Mouse (Mus musculus): Measurements from ENCODE around the gene Krt80. TPM values are rescaled to one million over a fixed set of nuclear protein-coding genes. Genes with fewer than 3 reads are reported as not detected.

Gene Krt80
- 0.08 and 0.11 TPM in 2 replicates for polyA plus RNA-seq (2015; fragmentation: Nextera tagmentation; extraction: Ambion mirVana)

DNA sequence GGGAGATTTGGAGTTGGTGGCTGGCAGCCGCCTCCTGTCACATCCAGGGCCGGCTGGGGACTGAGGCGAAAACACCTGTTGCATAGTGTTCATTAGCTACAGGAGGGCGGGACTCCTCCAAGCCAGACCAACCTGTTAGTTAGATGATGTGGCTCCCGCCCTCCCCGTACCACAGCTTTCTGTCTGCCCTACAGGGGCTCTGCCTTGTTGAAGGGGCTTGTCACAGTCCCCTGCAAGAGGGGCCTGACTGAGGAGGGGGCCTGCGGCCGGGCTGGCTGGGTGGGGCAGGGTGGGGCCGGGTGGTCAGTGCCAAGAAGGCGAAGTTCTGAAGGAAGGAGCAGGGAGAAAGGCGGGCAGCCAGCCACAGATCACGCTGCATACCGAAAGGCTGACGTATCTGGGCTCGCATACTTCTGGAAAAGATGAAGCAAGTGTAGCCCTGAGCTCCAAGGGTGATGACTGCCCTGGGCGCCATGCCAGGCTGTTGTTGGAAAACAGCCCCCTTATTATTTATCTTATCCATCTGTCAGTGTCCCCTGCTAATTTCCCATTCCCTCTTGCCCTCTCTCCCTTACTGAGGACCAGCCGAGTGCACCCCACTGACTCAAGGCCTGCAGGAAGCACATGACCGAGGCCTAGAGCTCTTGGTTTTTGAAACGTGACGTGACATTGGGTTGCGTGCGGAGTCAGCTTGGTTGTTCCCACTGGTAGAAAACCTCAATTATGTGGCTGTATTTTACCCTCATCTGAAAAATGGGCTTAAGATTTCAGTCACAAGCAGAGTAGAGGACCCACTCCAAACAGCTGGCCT lies at the start of gene Krt80:
Gene Krt80 (minus strand): TSS at position 62 of the 811 bp plus-strand sequence.
- H3K27me3 ChIP-seq: 0 out of 2 replicates have a peak, but pooled peaks cover 5% of the 10 kb centered on the region
- no peak within 1 kb of the TSS for H3K9ac ChIP-seq
- peaks cover 13% of the 10 kb centered on the region; the same call in 1 of the 2 replicates for H3K4me1 ChIP-seq (replicated peaks)
- no peaks in the 10 kb centered on the region for H3K36me3 ChIP-seq
- no peak within 1 kb of the TSS for H3K4me2 ChIP-seq
- H3K4me3 ChIP-seq: no peak within 1 kb of the TSS
- no peak; the same call in none of the 2 replicates for ATAC-seq (ENCODE audit: low read depth)
- H3K9me3 ChIP-seq: no peaks in the 10 kb centered on the region
- no peak within 1 kb of the TSS for H3K27ac ChIP-seq (replicated peaks)
- WGBS: 56% methylated on average over 22 of the region's 22 CpGs

DNA sequence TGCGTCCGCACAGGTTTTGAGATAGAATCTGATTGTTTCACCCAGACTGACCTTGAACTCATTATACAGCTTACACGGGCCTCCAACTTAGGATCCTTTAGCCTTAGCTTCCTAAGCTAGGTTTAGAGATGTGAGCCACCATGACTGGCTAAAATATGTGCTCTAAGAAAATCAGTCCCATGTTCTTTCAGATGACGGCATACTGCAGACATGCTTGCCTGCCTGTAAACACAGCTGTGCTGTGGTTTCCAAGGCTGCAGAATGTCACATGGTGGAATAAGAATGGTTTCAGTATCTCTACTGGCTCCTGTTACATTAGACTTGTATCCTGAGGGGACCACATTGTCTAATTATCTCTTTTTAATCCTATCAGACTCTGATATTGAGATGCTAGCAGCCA lies 49.0 kb upstream of the Krt80 start:
- Histone ChIP-seq H3K4me2 (no peak overlapping the region), H3K9me3 (no peaks in the 10 kb centered on the region), H3K4me3 (no peak overlapping the region), H3K36me3 (no peaks in the 10 kb centered on the region), H3K4me1 (replicated peaks) (no peaks in the 10 kb centered on the region), H3K9ac (no peak overlapping the region), H3K27ac (replicated peaks) (no peak overlapping the region), H3K27me3 (peaks cover 4% of the 10 kb centered on the region)
- 83% methylated on average over 4 of the region's 4 CpGs for WGBS
- ATAC-seq (ENCODE audit: low read depth): no peak

DNA sequence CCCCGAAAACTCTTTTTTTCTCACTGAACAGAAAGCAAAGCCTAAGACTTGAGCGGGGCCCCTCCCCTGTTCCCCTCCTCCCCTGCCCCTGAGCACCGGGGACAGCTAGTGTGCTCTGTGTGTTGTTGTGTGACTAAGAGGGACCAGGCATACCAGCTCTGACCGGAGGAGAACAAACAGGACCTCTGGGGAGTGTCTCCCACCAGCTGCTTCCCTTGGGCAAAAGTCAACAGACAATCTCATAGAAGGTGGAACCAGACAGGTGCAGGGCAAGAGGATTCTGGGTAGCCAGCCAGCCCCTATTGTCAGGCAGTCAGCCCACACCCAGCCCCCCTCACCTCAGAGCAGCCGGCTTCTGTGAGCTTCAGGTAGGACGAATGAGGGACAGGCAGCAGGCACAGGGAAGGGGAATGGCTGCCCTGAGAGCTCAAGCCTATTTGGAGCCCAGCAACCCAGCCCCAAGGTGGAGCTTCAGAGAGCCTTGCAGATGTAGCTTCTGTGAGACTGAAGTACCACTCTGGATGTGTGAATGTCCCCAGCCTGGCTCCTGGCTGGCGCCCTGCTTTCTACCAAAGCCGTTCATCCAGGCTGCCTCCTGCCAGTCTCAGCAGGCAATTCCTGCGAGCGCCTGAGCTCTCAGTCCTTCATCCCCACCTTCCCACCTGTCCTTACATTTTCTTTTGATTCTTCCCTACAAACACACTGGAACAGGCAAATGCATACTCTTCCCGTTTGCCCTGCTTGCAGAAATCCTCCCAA lies 45.0 kb upstream of the Krt80 start:
- H3K4me2 ChIP-seq: no peak overlapping the region
- no peaks in the 10 kb centered on the region for H3K9me3 ChIP-seq
- WGBS: 48% methylated on average over 11 of the region's 11 CpGs
- no peaks in the 10 kb centered on the region for H3K4me1 ChIP-seq (replicated peaks)
- H3K4me3 ChIP-seq: no peak overlapping the region
- H3K27me3 ChIP-seq: peaks cover 35% of the 10 kb centered on the region
- H3K36me3 ChIP-seq: no peaks in the 10 kb centered on the region
- no peak for ATAC-seq (ENCODE audit: low read depth)
- H3K9ac ChIP-seq: no peak overlapping the region
- H3K27ac ChIP-seq (replicated peaks): no peak overlapping the region

DNA sequence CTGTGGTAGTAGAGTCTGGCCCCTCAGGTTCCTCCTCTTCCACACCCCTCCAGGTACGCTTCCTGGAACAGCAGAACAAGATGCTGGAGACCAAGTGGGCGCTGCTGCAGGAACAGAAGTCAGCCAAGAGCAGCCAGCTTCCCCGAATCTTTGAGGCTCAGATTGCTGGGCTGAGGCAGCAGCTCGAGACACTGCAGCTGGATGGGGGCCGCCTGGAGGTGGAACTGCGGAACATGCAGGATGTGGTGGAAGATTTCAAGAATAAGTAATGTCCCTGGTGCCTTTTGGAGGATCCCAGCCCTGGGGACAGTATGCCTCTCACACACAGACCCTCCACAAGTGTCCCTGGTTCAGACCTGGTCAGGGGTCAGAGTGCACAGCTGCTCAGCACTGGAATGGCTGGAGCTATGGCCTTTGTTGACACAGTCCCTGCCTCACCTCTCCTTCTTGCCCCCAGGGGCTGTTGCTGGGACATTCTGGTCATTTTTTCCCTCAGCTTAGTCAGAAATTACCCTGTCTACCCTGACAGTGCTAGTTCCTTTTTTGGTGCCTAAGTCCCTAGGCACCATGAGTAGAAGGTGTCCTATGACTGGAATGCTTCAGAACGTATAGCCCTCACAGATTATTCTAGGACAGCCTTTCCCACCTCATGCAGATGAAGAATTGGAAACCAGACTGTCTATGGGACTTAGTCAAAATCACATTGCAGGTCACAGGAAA lies 44.1 kb upstream of the Krt80 start:
- no peak overlapping the region for H3K9ac ChIP-seq
- H3K4me3 ChIP-seq: no peak overlapping the region
- H3K27ac ChIP-seq (replicated peaks): no peak overlapping the region
- WGBS: 58% methylated on average over 7 of the region's 7 CpGs
- no peak for ATAC-seq (ENCODE audit: low read depth)
- H3K27me3 ChIP-seq: peaks cover 35% of the 10 kb centered on the region
- no peaks in the 10 kb centered on the region for H3K4me1 ChIP-seq (replicated peaks)
- H3K4me2 ChIP-seq: no peak overlapping the region
- H3K9me3 ChIP-seq: no peaks in the 10 kb centered on the region
- H3K36me3 ChIP-seq: no peaks in the 10 kb centered on the region

DNA sequence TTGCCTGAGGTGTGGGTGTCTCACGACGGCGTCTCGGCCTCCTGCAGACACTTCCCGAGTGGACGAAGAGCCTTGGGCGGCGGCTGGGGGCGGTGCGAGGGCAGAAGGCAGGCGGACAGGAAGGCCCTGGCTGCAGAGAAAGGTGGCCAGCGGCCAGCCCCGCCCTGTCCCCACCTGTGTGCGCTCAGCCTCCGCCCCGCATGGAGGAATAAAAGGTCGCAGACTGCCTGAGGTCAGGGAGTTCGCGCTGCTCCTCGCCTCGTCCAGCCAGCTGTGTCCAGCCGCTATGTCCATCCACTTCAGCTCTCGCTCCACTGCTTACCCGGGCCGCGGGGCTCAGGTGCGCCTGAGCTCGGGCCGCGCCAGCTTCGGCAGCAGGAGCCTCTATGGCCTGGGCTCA lies 42.2 kb upstream of the Krt80 start:
- H3K4me2 ChIP-seq: no peak overlapping the region
- no peak overlapping the region for H3K9ac ChIP-seq
- no peak for ATAC-seq (ENCODE audit: low read depth)
- no peaks in the 10 kb centered on the region for H3K36me3 ChIP-seq
- no peaks in the 10 kb centered on the region for H3K9me3 ChIP-seq
- no peak overlapping the region for H3K4me3 ChIP-seq
- no peak overlapping the region for H3K27ac ChIP-seq (replicated peaks)
- 28% methylated on average over 31 of the region's 31 CpGs for WGBS
- peaks cover 35% of the 10 kb centered on the region for H3K27me3 ChIP-seq
- H3K4me1 ChIP-seq (replicated peaks): no peaks in the 10 kb centered on the region

DNA sequence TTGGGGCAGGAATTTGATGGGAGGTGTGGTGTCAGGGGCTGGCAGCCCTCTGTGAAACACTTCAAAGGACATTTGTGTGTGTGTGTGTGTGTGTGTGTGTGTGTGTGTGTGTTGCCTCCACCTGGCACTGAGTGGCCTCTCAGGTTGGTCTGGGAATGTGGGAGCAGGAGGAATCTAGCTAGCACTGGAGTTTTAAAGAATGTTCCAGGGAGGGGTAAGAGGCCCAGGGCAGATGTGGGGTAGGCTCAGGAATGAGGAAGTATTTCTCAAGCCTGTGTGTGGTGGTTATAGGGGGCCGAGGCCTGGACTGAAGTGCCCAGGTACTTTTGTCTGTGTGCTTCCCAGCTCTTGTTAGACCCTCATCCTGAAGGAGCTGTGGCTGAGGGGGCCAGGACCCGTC lies 40.8 kb upstream of the Krt80 start, which contains the start of gene Krt7:
Gene Krt7 (plus strand): TSS at position 269 of the 400 bp plus-strand sequence.
- WGBS: 52% methylated on average over 2 of the region's 2 CpGs
- Histone ChIP-seq H3K9ac (no peak within 1 kb of the TSS), H3K4me1 (replicated peaks) (no peaks in the 10 kb centered on the region), H3K9me3 (no peaks in the 10 kb centered on the region), H3K27me3 (peaks cover 35% of the 10 kb centered on the region), H3K27ac (replicated peaks) (no peak within 1 kb of the TSS), H3K4me3 (no peak within 1 kb of the TSS), H3K36me3 (no peaks in the 10 kb centered on the region), H3K4me2 (no peak within 1 kb of the TSS)
- ATAC-seq (ENCODE audit: low read depth): no peak

DNA sequence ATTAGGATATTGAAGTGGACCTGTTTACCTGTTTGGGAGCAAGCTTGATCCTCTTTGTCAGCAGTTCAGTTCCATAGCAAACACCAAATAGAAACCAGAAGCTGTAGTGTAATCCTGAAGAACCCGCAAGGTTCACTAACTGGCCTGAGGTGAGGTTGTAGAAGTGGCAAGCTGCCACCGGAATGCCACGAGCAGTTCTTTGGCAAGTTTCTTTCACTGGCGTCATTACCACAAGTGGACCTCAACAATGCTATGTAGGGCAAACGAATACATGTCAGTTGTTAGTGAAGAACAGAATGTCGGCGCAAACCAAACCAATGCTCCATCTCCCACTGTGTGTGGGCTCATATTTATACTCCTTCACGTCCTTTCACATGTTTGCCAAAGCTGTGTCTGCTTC lies 28.3 kb upstream of the Krt80 start:
- no peaks in the 10 kb centered on the region for H3K4me1 ChIP-seq (replicated peaks)
- H3K27me3 ChIP-seq: no peaks in the 10 kb centered on the region
- H3K9me3 ChIP-seq: no peaks in the 10 kb centered on the region
- no peaks in the 10 kb centered on the region for H3K36me3 ChIP-seq
- no peak overlapping the region for H3K4me2 ChIP-seq
- H3K9ac ChIP-seq: no peak overlapping the region
- no peak for ATAC-seq (ENCODE audit: low read depth)
- H3K27ac ChIP-seq (replicated peaks): no peak overlapping the region
- no peak overlapping the region for H3K4me3 ChIP-seq
- 86% methylated on average over 8 of the region's 8 CpGs for WGBS

DNA sequence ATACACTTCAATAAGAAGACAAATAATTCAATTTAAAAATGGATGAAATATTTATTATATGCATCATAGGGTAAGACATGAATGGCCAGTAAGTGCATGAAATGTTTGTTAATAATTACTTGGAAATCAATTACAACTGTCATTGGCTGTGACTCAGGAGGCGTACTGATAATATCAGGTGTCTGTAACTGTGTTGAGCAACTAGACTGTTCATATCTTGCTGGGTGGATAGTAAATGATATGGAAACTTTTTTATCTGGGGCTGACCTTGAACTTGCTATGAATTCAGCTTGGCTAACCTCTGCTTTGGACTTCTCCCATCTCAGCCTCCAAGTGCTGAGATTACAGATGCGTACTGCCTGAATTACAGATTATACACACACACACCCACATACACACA lies 27.7 kb upstream of the Krt80 start:
- Histone ChIP-seq H3K27me3 (no peaks in the 10 kb centered on the region), H3K4me1 (replicated peaks) (no peaks in the 10 kb centered on the region), H3K9me3 (no peaks in the 10 kb centered on the region), H3K27ac (replicated peaks) (no peak overlapping the region), H3K4me3 (no peak overlapping the region), H3K4me2 (no peak overlapping the region), H3K9ac (no peak overlapping the region), H3K36me3 (no peaks in the 10 kb centered on the region)
- 97% methylated on average over 2 of the region's 2 CpGs for WGBS
- ATAC-seq (ENCODE audit: low read depth): no peak

DNA sequence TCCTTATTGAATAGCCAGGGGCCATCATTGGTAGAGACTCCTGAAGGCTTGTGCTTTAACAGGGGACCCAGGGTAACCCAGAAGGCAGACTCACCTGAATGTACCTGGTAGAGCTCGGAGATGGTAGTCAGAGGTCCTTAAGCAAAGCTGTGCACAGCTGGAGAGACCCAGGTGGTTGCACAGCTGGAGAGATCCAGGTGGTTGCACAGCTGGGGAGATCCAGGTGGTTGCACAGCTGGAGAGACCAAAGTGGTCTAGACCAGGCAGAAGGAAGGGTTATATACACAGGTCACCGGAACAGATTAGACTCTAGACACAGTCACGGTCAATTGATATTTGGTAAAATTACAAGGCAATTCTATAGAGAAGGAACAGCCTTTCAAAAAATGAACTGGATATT lies 27.0 kb upstream of the Krt80 start:
- Histone ChIP-seq H3K36me3 (no peaks in the 10 kb centered on the region), H3K27ac (replicated peaks) (no peak overlapping the region), H3K4me3 (no peak overlapping the region), H3K9ac (no peak overlapping the region), H3K4me1 (replicated peaks) (no peaks in the 10 kb centered on the region), H3K9me3 (no peaks in the 10 kb centered on the region), H3K4me2 (no peak overlapping the region), H3K27me3 (no peaks in the 10 kb centered on the region)
- WGBS: 77% methylated on average over 3 of the region's 3 CpGs
- ATAC-seq (ENCODE audit: low read depth): no peak

DNA sequence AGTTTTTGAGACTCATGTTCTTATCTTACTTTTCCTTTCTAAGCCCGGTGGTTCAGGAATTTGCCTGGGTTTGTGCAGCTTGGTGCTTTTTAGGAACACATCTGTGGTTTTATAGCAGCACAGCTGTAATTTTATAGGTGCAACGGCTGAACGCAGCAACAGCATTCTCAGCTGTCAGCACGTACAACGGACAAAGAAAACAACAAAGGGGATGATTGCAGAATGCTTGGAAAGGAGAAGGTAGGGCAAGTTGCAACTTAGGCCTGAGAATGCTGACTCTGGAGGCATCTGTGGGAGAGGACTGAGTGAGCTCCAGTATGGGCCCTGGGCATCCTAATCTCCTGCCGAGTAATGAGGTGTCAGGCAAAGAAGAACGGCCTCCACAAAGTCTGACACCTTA lies 26.5 kb upstream of the Krt80 start:
- Histone ChIP-seq H3K9ac (no peak overlapping the region), H3K4me1 (replicated peaks) (no peaks in the 10 kb centered on the region), H3K4me2 (no peak overlapping the region), H3K27me3 (no peaks in the 10 kb centered on the region), H3K36me3 (no peaks in the 10 kb centered on the region), H3K4me3 (no peak overlapping the region), H3K9me3 (no peaks in the 10 kb centered on the region), H3K27ac (replicated peaks) (no peak overlapping the region)
- no peak for ATAC-seq (ENCODE audit: low read depth)
- 42% methylated on average over 7 of the region's 7 CpGs for WGBS

DNA sequence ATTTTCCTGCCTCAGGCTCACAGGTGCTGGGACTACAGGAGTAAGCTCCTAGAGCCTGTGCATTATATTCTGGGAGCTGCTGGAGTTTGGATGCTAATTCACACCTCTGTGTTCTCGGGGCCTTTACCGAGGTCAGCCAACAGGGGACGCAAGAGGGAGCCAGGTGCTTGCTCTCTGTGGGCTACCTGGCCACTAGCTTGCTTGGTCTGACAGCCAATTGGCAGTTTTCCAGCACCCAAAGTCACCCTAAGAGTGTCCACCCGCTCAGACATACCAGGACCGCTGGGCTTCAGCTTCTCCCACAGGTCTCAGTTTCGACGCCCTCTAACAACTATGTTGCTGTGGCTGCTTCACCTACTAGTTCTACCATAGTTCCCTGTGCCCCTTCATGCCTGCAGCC lies 24.9 kb upstream of the Krt80 start:
- WGBS: 64% methylated on average over 7 of the region's 7 CpGs
- no peak overlapping the region for H3K27ac ChIP-seq (replicated peaks)
- H3K36me3 ChIP-seq: no peaks in the 10 kb centered on the region
- no peak overlapping the region for H3K4me2 ChIP-seq
- ATAC-seq (ENCODE audit: low read depth): no peak
- no peaks in the 10 kb centered on the region for H3K27me3 ChIP-seq
- no peaks in the 10 kb centered on the region for H3K4me1 ChIP-seq (replicated peaks)
- no peaks in the 10 kb centered on the region for H3K9me3 ChIP-seq
- H3K4me3 ChIP-seq: no peak overlapping the region
- H3K9ac ChIP-seq: no peak overlapping the region

DNA sequence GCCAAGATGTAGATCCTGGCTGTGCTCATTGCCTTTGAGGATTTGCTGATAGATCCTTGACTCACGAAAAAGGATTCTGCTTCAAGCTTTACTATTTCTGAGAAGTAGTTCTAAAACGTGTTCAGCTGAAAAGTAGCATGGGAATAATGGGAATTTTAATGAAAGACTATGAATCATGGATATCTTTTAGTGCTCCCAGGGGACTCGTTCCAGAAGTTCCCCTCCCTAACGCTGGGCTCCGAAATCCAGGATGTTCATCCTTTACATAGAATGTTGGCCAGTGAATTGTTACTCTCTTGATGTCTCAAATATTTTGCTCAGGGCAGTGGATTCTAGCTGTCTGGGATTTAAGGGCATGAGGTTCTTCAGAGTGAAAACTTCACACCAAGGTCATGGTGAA lies 22.3 kb upstream of the Krt80 start:
- Histone ChIP-seq H3K36me3 (no peaks in the 10 kb centered on the region), H3K9ac (no peak overlapping the region), H3K4me3 (no peak overlapping the region), H3K9me3 (no peaks in the 10 kb centered on the region), H3K27me3 (no peaks in the 10 kb centered on the region), H3K27ac (replicated peaks) (no peak overlapping the region), H3K4me1 (replicated peaks) (no peaks in the 10 kb centered on the region), H3K4me2 (no peak overlapping the region)
- WGBS: 71% methylated on average over 5 of the region's 5 CpGs
- ATAC-seq (ENCODE audit: low read depth): no peak
